Mouse (Mus musculus) kidney, postnatal 10 days (tissue): ENCODE measurements at regions not wholly inside any gene's neighbourhood (a gene's known extent, or its start where the extent isn't known, plus 50 kb on each side); places are given as distances from the start of the nearest gene placed in this dataset.
A peak's percentile ranks its signal among the peaks of the same experiment; 100 is the strongest.

Experiments used
- DNase-seq: peaks from one replicate; pipeline ENCODE4 v3.0.0; 2021; ENCODE audit warnings: mixed read lengths

DNA sequence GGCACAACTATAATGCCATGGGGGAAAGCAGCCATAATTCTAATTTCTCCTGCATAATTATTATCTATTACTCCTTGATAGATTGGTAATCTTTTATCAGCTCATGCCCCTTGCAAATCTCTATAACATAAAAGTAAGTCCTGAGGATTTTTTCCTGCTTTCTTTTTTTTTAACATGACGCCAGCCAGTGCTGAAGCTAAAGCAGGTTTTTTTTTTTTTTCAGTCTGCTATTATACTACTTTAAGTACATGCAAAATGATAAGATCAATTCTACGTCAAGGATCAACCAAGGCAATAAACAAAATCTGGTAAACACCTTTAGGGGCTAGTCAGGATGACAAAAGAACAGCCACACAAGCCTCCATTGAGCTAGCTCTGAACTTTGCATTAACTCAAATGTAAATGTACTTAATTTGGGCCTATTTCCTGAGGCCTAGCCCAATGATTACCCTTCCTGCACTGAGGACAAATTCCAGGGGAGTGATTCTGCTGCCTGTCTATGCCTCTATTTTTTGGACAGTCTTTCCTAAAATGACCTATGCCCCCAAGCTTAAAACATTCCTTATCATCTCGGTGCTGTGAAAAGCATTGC, 434.8 kb downstream of the 1810013L24Rik start:
- DNase-seq, result no peak

DNA sequence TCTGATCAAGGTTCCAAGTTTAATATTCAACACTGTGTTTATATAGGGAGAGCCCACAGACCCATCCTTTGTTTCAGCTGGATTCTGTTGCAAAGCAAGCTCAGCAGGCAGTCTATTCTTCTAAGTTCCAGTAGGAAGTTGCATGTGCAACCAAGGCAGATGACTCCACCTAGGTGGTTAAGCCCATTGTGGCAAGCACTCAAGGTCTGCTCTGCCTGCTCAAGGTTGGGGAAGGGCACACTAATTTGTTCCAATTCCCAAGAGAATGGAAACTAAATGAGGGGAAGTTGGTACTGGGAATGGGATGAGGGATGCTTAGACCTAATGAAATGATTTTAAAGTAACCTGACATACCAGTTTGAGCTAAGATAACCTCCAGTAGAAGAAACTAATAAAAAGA, 437.3 kb downstream of the 1810013L24Rik start:
- no peak for DNase-seq

DNA sequence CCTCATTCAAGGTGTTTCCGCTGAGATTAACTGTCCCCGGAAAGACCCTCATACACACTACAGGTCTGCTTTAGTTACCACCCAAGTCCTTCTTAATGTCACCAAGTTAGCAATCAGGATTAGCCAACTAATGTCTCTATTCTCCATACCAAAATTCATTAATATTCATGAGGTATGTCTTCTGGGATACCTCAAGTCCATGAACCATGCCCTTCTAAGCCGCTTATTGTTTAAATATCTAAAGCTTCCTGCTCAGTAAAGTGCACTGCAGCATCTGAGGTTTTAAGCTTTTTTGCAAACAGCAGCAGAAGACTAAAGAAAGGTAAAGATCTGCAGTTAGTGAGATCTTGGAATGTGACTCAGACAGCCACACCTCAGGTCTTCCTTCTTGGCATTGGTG, 440.2 kb downstream of the 1810013L24Rik start:
- no peak for DNase-seq

DNA sequence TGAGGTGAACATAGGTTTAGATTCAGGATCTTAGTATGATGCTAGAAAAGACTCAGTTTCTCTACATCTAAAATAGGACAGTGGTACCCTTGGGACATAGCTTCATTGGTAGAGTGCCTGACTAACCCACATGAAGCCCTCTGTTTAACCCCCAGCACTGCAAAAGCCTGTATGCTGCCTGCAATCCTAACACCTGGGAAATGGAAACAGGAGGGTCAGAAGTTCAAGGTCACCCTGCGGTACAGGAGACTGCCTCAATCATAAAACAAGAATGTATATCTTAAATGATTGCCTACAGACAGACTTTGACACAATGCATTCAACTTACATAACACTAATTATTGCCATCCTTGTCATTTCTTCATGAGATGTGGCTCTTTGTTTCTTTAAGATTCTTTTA, 440.8 kb downstream of the 1810013L24Rik start:
- DNase-seq, result no peak

DNA sequence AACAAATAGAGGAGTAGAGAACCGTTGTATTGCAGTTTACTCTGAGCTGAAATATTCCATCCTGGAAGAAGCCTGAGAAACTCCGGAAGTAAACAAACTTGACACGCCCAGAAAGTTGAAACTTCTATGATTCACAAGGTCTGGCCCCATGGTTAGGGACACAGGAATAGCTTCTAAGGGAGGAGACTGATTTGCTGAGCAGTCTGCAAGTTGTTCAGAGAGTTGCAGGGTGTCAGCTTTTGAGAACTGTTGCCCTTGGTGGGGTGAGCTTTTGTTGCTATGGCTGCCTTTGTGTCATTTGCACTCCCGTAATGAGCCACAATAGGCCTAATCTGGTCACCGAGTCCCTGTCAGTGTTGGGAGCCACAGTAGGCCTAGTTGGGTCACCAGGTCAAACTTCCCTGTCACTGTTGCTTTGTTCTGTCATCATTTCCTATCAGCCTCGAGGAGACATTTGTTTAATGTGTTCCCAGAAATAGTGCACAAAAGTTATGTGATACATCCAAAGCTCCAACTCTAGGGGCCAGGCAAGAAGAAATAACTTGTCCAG, 443.9 kb downstream of the 1810013L24Rik start:
- DNase-seq, result no peak

DNA sequence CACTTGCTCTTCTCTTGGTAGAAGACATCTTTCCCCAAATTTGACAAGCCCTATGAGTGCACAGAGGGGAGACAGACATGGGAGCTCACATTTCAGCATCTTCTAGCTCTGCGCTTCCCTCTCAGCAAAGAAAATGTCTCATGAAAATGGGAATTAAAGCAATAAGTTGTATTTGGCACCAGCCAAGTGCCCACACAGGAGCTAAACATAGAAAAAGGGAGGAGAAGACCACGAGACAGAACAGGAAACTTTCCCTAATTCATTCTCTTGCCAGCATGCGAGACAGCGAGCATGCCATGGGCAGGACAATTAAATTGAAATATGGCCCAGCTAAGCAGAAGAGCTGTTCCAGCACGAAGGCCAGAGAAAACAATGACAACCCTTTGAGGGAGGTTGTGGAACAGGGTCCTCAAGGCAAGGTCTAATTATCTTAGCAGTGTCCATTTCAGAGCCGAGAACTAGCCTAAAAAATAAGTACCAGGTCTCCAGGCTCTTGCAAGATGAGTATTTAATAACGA, 444.7 kb downstream of the 1810013L24Rik start:
- peak; percentile 16 for DNase-seq

DNA sequence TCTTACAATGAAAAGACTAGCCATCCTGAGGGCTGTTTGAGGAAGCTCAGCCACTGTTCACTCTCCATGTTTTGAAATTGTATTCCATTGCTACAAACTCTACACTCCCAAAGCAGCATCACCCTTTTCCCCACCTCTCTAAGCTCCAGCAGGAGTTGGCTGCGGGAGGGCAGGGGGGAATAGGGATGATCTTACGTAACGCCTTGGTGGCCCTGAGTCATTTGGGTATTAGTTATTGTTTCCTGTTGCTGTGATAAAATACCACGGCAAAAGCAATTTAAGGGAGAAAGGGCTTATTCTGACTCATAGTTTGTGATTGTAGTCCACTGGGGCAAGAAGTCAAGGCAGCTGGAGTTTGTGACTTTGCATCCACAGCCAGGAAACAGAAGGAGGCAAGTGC, 445.5 kb downstream of the 1810013L24Rik start:
- no peak for DNase-seq

DNA sequence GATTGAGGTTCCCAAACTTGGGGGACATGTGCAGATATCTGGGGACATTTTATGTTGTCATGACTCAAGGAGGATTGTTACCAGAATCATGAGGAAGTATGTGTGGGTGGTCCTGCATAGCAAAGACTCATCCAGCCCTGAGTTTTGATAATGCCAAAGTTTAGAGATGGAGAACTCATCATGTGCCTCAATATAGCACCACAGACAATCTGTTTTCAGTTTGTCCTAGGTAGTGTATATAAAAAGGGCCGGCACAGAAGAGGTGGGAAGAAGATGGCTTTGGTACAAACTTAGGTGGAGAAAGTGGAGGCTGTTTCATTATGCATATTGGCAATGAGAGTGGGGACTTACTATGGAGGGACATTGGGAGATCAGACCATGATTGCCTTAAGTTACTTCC, 447.2 kb downstream of the 1810013L24Rik start:
- no peak for DNase-seq

DNA sequence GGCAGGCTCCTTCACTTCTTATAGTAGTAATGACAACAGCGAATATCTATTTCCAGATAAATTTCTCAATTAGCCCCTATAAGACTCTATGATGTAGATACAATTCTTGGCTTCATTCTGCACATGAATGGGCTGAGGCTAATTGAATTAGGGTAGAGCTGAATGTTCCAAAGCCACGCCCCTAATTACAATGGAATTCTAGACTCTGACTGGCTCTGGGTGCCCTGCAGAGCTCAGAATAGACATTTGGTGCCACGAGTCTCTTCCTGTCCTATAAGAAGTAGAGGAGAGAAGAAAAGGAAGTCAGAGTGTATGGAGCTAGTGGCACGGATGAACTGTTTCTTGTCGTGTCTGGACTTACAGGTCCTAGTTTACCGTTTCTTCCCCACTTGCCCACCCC, 449.8 kb downstream of the 1810013L24Rik start:
- no peak for DNase-seq

DNA sequence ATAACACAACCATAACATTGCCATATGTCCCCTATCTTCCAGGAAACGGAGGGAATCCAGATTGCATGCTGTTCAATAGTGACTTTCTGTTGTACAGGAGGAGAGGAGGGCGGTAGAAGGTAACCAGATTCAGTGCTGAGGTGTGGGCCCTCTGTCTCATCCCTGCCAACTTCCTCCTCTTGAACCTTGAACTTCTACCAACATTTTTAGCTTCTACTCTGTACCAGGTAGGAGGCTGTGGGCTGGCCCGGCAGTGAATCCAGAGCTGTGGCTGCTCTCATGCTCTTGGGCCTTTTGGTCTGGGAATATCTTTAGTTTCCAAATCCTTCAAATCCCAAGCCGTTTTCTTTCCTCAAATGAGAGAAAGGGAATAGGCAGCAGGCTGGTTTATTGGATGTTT, 450.5 kb downstream of the 1810013L24Rik start:
- no peak for DNase-seq

DNA sequence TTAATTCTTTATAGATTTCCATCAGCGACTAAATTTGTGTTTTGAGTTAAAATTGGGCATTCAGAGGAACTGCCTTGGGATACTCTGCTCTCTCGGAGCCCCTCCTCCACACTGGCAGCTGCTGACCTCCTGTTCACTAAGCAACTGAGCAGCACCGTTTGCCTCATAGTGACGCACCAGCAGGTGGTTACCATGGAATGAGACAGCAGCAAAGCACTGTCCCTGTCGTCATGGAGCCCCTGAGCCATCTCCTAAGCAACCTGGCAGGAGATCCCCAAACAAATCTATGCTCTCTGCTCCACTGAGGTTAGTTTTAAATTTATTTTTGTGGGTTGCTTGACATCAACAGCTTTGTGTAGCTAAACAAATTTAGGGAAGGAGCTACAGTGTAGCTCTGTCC, 451.0 kb downstream of the 1810013L24Rik start:
- DNase-seq, result no peak

DNA sequence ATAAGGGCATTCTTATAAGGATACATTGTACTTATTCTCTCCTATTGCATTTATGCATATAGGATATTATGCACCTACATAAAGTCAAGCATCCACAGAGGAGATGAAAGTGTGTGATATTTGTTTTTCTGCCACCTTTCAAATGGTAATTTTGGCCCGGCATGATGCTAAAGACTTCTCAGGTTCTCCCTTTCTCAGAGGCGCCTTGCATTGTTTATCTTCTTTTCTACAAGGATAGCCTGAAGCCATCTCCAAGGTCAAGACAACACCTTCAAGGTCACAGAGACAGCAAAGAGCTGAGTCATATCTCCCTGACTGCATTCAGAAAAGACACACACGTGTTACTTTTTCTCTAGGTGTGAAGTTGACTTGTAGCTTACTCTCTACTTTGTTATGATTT, 454.5 kb downstream of the 1810013L24Rik start:
- no peak for DNase-seq

DNA sequence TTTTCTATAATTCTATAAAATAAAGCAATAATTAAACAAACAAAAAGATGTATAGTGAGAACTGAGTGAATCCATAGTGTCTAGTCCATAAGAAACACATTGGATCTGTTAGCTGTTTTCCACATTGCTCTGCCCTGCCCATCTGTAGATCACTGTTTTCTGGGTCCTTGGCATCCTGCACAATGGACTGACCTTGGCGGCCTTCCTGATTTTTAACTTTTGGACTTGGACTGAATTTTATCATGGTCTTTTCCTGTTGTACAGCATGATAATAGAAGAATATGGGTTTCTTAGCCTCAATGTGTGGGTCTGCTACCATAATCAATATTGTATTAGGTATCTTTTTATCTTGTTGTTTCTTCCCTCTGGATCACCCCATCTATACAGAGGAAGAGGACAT, 456.0 kb downstream of the 1810013L24Rik start:
- DNase-seq, result no peak

DNA sequence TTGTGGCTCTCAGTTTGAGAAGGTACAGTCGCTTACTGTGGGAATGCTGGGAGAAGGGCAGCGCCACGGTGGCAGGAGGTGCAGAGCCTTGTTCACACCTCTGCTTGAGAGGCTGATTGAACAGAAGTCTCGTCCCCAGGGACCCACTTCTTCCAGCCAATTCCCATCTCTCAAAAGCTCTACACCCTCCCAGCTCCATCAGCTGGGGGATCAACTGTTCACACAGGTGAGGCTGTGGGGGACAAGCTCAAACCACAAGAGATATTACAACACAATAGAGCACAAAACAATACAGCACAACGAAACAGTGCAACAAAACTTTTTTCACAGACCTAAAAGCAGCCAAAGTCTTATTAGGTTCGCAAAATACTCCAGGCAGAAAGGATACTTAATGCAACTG, 457.7 kb downstream of the 1810013L24Rik start:
- no peak for DNase-seq

DNA sequence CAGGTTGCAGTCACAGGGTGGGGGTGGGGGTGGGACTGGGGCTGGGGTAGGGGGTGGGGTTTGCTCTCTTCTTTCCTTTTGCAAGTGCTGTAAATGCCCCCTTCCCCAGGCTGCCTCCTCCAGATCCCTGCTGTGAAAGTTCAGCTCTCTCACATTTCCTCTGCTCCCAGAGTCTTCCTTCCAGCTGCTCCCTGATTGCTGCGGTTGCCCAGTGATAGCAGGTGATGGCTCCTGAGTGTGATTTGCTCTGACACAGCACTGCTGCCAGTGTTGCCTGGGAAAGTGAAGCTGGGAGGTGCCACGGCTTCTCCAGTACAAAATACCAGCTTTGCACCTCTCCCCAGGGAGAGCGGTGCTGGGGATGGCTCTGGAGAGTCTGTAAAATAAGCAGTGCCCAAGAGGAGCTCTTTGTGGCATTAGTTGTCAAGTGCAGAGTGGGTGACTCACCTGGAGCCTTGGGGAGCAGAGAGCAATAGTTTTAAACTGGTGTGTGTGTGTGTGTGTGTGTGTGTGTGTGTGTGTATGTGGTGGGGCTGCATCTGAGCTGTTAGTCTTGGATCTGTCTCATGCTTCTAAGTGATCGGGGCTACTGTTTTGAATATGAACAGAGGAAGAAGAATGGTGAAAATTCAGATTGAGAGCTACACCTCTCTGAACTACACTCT, 461.6 kb downstream of the 1810013L24Rik start:
- DNase-seq, result no peak

DNA sequence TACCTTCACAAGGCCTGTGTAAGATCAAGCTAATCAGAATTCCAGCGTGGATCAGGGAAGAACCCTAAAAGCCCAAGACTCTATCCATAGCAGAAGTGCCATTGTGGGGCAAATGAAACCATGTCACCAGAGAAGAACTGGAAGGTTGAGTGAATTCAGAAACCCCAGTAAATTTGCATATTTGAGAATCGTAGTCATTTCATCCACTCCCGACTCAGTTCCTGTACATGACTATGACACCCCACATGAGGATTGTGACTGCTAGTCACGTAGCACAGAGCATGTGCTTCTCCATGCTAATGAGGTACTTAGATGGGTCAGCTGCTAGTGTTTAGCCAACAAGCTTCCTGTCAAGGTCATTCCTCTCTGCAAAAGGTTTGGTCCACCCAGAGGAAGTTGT, 473.2 kb downstream of the 1810013L24Rik start:
- no peak for DNase-seq

DNA sequence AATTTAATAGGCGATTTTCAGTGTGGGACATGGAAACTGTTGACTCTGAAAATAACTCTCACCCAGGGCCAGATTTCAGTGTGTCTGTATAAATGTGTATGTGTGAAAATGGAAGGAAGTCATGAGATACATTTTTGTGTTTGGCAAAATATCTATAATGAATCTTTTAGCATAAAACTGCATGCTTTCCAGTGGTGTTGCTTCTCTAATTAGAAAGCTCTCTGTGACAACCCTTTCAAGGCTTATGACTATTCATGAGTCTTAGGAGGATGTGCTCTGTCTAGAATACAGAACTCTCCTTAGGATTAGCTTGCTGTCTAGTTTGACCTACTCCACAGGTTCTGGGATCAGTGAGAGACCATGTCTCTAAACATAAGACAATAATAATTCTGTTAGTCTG, 474.2 kb downstream of the 1810013L24Rik start:
- no peak for DNase-seq

DNA sequence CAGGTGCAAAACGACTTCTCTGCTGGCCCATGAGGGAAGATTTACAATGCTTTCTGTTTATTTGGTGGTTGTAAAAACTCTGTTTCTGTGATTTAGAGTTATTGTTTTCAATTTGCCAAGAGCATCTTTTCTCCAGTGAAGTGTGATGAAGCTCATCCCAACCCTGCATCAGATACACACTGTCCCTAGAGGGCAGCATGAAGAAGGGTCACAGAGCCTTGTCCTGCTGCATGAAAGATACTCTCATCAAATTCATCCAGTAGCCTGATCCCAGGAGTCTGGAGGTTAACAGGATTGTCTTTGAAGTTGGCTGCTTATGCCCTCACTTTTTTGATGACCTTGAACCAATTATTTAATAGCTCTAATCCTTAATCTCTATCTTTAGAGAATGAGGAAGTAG, 480.8 kb downstream of the 1810013L24Rik start:
- no peak for DNase-seq

DNA sequence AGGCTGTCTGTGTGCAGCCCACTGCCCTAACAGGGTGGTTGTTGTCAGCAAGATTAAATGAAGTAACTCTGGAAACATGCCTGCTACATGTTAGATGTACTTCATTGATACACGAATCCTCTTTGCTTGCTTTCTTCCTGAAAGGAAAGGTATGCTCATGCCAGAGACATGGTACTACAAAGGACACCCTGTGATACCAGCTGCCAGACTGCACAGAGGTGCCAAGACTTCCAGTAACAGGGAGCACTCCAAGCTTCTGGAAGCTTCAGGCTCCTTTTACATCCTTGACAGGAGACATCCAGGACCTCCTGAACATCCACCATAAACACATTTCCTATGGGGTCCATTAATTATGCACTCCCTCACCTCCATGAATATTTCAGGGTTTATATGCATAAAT, 505.7 kb downstream of the 1810013L24Rik start:
- no peak for DNase-seq

DNA sequence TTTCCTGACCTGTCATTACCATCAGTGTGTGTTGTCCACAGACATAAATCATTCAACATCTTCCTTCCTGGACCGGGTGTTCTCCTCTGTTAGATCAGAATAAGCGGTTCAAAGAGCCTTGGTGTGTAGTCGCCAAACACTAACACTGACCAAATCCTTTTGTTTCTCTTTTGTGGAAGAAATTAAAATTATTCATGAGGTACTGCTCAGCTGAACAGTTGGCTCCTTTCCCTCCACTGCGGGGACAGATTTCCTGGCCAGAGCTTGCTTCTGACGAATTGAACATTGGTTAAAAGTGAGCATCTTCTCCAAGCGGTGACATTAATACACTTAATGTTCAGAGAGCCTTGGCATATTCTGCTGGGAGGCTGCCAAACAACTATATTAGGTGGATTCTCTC, 506.2 kb downstream of the 1810013L24Rik start:
- DNase-seq, result no peak

DNA sequence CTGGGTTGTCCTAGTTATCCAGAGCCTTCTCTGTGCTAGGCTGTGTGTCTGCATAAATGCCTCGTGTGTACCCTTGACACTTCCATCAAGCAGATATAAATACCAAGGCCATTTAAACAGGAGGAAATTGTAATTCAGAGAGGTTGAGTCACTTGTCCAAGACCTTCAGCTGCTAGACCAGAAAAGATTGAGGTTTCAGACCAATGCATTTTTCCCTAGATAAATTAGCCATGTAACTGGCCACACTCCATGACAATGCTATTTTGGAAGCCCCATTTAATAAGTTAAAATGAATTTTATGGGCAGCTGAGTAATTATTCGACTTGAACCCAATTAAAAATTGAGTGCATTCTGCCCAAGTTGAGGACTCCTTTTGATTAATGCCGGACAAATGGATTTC, 509.6 kb downstream of the 1810013L24Rik start:
- no peak for DNase-seq

DNA sequence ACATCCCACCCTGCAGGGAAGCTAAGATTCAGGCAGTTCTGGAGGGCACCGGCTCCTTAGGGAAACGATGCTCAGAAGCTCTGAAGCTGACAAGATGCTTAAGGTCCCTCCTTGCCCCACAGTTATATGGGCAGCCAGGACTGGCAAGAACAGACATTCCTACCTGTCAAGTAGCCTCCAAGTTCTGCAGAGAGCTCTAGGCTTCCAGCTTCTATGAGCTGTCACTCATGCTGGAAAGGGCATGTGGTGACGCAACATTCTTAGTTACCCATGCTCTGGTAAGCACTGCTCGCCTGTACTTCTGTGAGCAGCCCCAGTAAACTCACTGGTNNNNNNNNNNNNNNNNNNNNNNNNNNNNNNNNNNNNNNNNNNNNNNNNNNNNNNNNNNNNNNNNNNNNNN, 511.3 kb downstream of the 1810013L24Rik start:
- no peak for DNase-seq

DNA sequence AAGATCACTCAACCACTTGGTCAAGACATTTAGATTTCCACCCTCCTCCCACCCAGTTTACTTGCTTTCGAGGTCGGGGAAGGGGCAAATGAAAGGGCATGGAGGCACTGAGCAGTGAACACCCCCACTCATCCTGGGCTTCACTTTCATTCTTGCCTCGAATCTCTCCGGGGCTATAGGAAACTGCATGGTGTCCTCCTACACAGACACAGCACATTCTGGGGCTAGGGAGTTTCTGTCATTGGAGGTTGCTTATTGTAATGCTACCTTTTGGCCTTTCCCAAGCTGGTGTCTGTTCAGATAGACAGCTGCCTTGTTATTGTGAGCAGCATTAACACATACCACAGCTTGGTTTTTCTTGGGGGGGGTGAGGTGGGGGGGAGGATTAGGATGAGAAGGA, 523.9 kb downstream of the 1810013L24Rik start:
- DNase-seq, result no peak

DNA sequence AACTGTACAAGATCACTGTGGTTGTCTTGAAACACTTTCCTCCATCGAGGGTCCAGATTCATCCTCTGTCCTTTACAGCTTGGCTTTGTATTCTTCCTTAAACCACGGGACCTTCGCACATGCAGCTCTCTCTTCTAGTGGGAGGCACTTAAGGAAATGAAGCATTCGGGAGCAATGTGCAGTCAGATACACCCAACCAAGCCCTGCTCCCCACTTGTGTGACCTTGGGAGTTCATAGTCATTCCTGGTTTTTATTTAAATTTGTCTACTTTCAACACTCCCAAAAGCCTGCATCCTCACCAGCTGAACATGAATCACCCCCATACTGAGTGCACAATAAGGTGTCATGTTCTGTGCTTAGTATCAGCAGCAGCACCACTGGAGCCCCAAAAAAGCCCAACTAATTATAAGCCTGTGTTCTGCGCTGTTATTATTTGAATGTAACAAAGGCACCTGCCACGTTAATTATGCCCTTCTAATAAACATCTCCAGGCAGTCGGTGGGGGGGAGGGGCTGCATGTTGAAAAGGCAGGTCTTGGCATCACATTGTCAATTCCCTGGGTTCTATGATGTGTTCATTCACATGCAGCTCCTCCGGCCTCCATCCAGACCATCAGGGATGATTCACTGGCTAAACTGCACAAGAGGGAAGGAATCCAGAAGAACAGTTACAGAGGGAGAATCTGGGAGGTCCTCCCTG, 524.6 kb downstream of the 1810013L24Rik start:
- DNase-seq, result no peak
